Mouse (Mus musculus): ENCODE data around the gene C4bp.

GRCm38 (mm10) chr1:130699937-130700633 lies 38.7 kb upstream of the C4bp start:
- TF ChIP-seq CTCF (IDR thresholded peaks at IDR 0.05 in 2 of 3, conservative IDR thresholded peaks at IDR 0.05 in 1 of 3; ENCODE audit: control insufficient read depth in 1 of 3, insufficient read depth in 1 of 3, low read depth in 2 of 3, low read length in 3 of 3, poor library complexity in 1 of 3, severe bottlenecking in 1 of 3) (no peak), TBP (IDR thresholded peaks at IDR 0.05; ENCODE audit: low read depth, low read length) (no peak), USF1 (IDR thresholded peaks at IDR 0.05; ENCODE audit: low read depth, low read length) (no peak), SIN3A (IDR thresholded peaks at IDR 0.05; ENCODE audit: low read length) (no peak), MYC (IDR thresholded peaks at IDR 0.05; ENCODE audit: low read depth, low read length) (no peak), MAFK (IDR thresholded peaks at IDR 0.05; ENCODE audit: borderline replicate concordance, low read depth, low read length) (no peak), ZNF384 (IDR thresholded peaks at IDR 0.05; ENCODE audit: low read depth, low read length) (no peak), ZKSCAN1 (IDR thresholded peaks at IDR 0.05; ENCODE audit: low read depth, low read length) (no peak), TAL1 (IDR thresholded peaks at IDR 0.05; ENCODE audit: low read length) (no peak), USF2 (IDR thresholded peaks at IDR 0.05; ENCODE audit: borderline replicate concordance in 1 of 2, insufficient read depth in 1 of 2, low read depth in 1 of 2, low read length in 2 of 2) (no peak), JUND (IDR thresholded peaks at IDR 0.05; ENCODE audit: low read depth, low read length) (no peak), EP300 (IDR thresholded peaks at IDR 0.05; ENCODE audit: low read depth in 1 of 2, low read length in 2 of 2) (no peak), ZC3H11A (IDR thresholded peaks at IDR 0.05; ENCODE audit: low read depth, low read length) (no peak), RCOR1 (IDR thresholded peaks at IDR 0.05; ENCODE audit: low read depth, low read length) (no peak)
